In the genomic region with DNA sequence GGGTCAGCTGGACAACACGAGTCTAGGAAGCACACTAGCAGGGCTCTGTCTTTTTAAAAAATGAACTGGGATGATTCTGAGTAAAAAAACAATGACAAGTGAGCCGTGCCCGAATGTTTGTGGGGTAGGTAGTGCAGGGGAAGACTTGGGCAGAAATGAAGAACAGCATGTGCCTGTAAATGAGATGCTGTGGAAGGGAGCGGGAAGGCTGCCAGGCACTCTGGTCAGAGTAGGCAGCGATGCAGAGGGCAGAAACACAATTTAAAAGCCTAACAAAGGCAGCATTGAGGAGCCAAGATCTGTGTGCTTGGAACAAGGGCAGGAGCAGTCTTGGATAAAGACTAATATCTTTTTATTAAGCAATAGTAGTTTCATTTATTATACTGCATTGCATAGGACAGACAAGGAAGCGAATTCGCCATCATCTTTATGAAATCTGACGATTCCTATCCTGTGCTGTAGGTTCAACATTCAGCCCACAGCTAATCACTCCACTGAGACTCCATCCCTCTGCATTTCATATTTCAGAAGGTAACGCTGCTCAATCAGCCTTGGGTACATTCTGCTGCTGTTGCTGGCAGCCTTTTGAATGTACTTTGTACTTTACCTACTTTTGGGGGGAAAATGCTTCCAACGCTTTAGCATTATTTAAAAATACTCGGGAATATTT, we compare ENCODE assay signal across 12 mouse cellular contexts.
DNase-seq lines count a peak whose midpoint lies in the region; ATAC-seq lines count a peak whose summit lies in the region.
"Had no signal": no experiment of that assay in that cellular context is flagged by ENCODE, and none has a peak within 500 bp of the region (broad histone marks: within the 10 kb centered on the region; RNA-seq: fewer than 3 reads in every experiment).

No protein-coding gene starts in this region.

- H3K4me1 ChIP-seq in hindbrain, embryonic 14.5 days (replicated peaks; ENCODE audit: control insufficient read depth, insufficient read depth, low read length): no peaks in the 10 kb centered on the region
- no peaks in the 10 kb centered on the region for H3K4me1 ChIP-seq in hindbrain, embryonic 10.5 days (replicated peaks)
- H3K4me1 ChIP-seq in forebrain, embryonic 16.5 days (replicated peaks; ENCODE audit: control insufficient read depth, insufficient read depth, low read length): 0 out of 2 replicates have a peak, but pooled peaks cover 6% of the 10 kb centered on the region
- H3K4me1 ChIP-seq: lung, embryonic 15.5 days had no signal

- H3K9ac ChIP-seq in hindbrain, embryonic 14.5 days: no peak overlapping the region
- H3K9ac ChIP-seq in forebrain, embryonic 16.5 days (replicated peaks; ENCODE audit: low read depth, low read length): no peak overlapping the region
- H3K9ac ChIP-seq: lung, embryonic 15.5 days had no signal

- no peak overlapping the region for H3K4me3 ChIP-seq in hindbrain, embryonic 14.5 days (replicated peaks; ENCODE audit: low read length)
- H3K4me3 ChIP-seq in hindbrain, embryonic 10.5 days: no peak overlapping the region
- no peak overlapping the region for H3K4me3 ChIP-seq in forebrain, embryonic 16.5 days (replicated peaks; ENCODE audit: low read length)
- H3K4me3 ChIP-seq: lung, embryonic 15.5 days had no signal

- H3K4me2 ChIP-seq in hindbrain, embryonic 14.5 days (replicated peaks): no peak overlapping the region
- H3K4me2 ChIP-seq in forebrain, embryonic 16.5 days (ENCODE audit: low read length): peak overlapping the region; percentile 6
- H3K4me2 ChIP-seq: lung, embryonic 15.5 days had no signal

- H3K27me3 ChIP-seq in hindbrain, embryonic 14.5 days (ENCODE audit: control insufficient read depth, insufficient read depth, low read length): no peaks in the 10 kb centered on the region
- no peaks in the 10 kb centered on the region for H3K27me3 ChIP-seq in hindbrain, embryonic 10.5 days (ENCODE audit: insufficient read depth, poor library complexity, severe bottlenecking)
- H3K27me3 ChIP-seq in forebrain, embryonic 16.5 days (replicated peaks; ENCODE audit: control insufficient read depth, insufficient read depth, low read length): no peaks in the 10 kb centered on the region
- H3K27me3 ChIP-seq: lung, embryonic 15.5 days had no signal

- intact Hi-C loops in heart, postnatal 36 days (cut with DNase I): no loop called here

- H3K9me3 ChIP-seq in hindbrain, embryonic 14.5 days (ENCODE audit: control insufficient read depth, low read length): peaks cover 21% of the 10 kb centered on the region
- H3K9me3 ChIP-seq in hindbrain, embryonic 10.5 days: peaks cover 14% of the 10 kb centered on the region
- 0 out of 2 replicates have a peak, but pooled peaks cover 3% of the 10 kb centered on the region for H3K9me3 ChIP-seq in forebrain, embryonic 16.5 days (ENCODE audit: control insufficient read depth, low read length)
- H3K9me3 ChIP-seq: lung, embryonic 15.5 days had no signal

- peak overlapping the region; percentile 28; the same call in 1 of the 2 replicates for H3K27ac ChIP-seq in hindbrain, embryonic 14.5 days
- H3K27ac ChIP-seq in hindbrain, embryonic 10.5 days: no peak overlapping the region
- H3K27ac ChIP-seq in forebrain, embryonic 16.5 days (ENCODE audit: low read length): peak overlapping the region; percentile 16
- H3K27ac ChIP-seq: lung, embryonic 15.5 days had no signal

- DNase-seq in hindbrain, embryonic 14.5 days (ENCODE audit: low spot score): no peak
- DNase-seq in hindbrain, embryonic 10.5 days (ENCODE audit: low spot score): no peak
- peak; percentile 77 to 78 for DNase-seq in layer of hippocampus, postnatal 36 days
- peak; percentile 69 to 85 for DNase-seq in right cerebral cortex, postnatal 36 days (ENCODE audit: low spot score in 2 of 2)
- DNase-seq in liver: no peak
- no peak for DNase-seq in heart, postnatal 36 days
- DNase-seq in spleen, postnatal 10 days (ENCODE audit: low spot score in 2 of 2): no peak
- DNase-seq: gastrocnemius, postnatal 14 days; kidney, adult 18-20 months; retina, postnatal 1 day had no signal

- 72% methylated on average over 11 of the region's 11 CpGs for WGBS in hindbrain, embryonic 14.5 days
- 87% methylated on average over 11 of the region's 11 CpGs for WGBS in hindbrain, embryonic 10.5 days
- 52% methylated on average over 11 of the region's 11 CpGs for WGBS in forebrain, embryonic 16.5 days

- no peak; the same call in 1 of the 2 replicates for ATAC-seq in hindbrain, embryonic 14.5 days (ENCODE audit: low FRiP score)
- ATAC-seq in forebrain, embryonic 16.5 days: peak; percentile 95

- H3K36me3 ChIP-seq in hindbrain, embryonic 14.5 days (replicated peaks; ENCODE audit: control insufficient read depth, insufficient read depth): no peaks in the 10 kb centered on the region
- H3K36me3 ChIP-seq in hindbrain, embryonic 10.5 days: no peaks in the 10 kb centered on the region
- H3K36me3 ChIP-seq in forebrain, embryonic 16.5 days (ENCODE audit: control insufficient read depth, insufficient read depth): no peaks in the 10 kb centered on the region
- H3K36me3 ChIP-seq: lung, embryonic 15.5 days had no signal

Comparison
In these comparisons a context has a peak if more than half of its experiments do, and no peak if none do; other contexts are left out.
1. DNase-seq: peak in layer of hippocampus, postnatal 36 days (2 of 2) and right cerebral cortex, postnatal 36 days (2 of 2); none in hindbrain, embryonic 14.5 days (single experiment), hindbrain, embryonic 10.5 days (single experiment), liver (single experiment), heart, postnatal 36 days (0 of 2) and spleen, postnatal 10 days (0 of 2).